Mouse (Mus musculus): ENCODE measurements at regions not wholly inside any gene's neighbourhood (a gene's known extent, or its start where the extent isn't known, plus 50 kb on each side); places are given as distances from the start of the nearest gene placed in this dataset.

DNA sequence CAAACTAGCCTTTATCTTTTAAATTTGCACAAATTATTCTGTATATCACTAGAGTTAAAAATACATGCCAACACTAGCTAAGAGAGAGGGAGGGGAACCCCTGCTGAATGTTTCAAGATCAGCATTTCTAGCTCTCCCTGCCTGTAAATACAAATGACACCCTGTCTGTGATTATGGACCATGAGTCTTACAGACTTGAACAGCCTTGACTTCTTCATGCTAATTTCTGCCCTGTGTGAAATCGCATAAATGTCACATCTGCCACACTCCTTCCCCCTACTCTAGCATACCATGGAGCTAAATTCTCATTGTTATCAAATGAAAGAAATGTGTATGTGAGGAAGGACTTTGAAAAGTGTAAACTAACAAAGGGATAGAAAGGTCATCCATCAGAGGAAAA is 1559.0 kb downstream of the Cdh8 start:
- no peak for TF ChIP-seq POLR2A (IDR thresholded peaks at IDR 0.05; ENCODE audit: borderline replicate concordance, insufficient read depth, low read length)
- TF ChIP-seq CTCF (IDR thresholded peaks at IDR 0.05; ENCODE audit: borderline replicate concordance, insufficient read depth, low read depth, low read length): no peak

Data from cerebellum, adult 2 months (tissue).